Comparison of ENCODE assay signal across 15 mouse cellular contexts in the genomic region with DNA sequence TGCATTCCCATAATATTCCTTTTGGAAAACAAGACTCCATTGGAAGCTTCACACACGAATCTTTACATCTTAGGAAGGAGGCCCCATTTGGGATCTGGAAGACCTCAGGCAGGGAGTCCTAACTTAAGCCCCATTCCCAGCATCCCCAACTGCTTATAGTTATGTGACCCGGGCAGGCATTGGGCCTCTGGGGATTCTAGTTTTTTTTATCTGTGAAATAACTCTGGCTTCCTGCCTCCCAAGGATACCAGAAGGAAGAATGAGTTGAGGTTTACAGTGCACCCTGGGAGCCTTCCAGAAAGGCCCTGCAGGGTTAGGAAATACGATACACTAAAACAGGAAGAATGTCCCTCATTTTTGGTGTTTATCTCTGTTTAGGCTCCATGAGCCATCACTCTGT. TPM values are rescaled to one million over a fixed set of nuclear protein-coding genes. Genes with fewer than 3 reads are reported as not detected.
A peak's percentile ranks its signal among the peaks of the same experiment; 100 is the strongest.
DNase-seq lines count a peak whose midpoint lies in the region; ATAC-seq and TF ChIP-seq lines count a peak whose summit lies in the region.
"Had no signal": no experiment of that assay in that cellular context is flagged by ENCODE, and none has a peak within 500 bp of the region (broad histone marks: within the 10 kb centered on the region; RNA-seq: fewer than 3 reads in every experiment).

No protein-coding gene starts in this region.

- no peak overlapping the region for H3K4me2 ChIP-seq in liver, embryonic 11.5 days
- H3K4me2 ChIP-seq in embryonic facial prominence, embryonic 14.5 days (ENCODE audit: low read depth, low read length) = no peak overlapping the region
- no peak overlapping the region for H3K4me2 ChIP-seq in stomach, embryonic 16.5 days (ENCODE audit: low read depth, low read length)
- H3K4me2 ChIP-seq: forebrain, embryonic 12.5 days had no signal

- no peaks in the 10 kb centered on the region for H3K27me3 ChIP-seq in liver, embryonic 11.5 days (replicated peaks; ENCODE audit: control insufficient read depth, insufficient read depth, low read length)
- H3K27me3 ChIP-seq in embryonic facial prominence, embryonic 14.5 days (replicated peaks; ENCODE audit: control insufficient read depth, insufficient read depth, low read length) = no peaks in the 10 kb centered on the region
- H3K27me3 ChIP-seq in stomach, embryonic 16.5 days (ENCODE audit: control insufficient read depth, insufficient read depth, low read length) = no peaks in the 10 kb centered on the region
- H3K27me3 ChIP-seq: forebrain, embryonic 12.5 days; Patski had no signal

- H3K4me3 ChIP-seq in liver, embryonic 11.5 days (ENCODE audit: low read depth, low read length) = no peak overlapping the region
- no peak overlapping the region for H3K4me3 ChIP-seq in embryonic facial prominence, embryonic 14.5 days (ENCODE audit: low read depth, low read length)
- no peak overlapping the region for H3K4me3 ChIP-seq in stomach, embryonic 16.5 days (replicated peaks; ENCODE audit: low read length)
- H3K4me3 ChIP-seq in layer of hippocampus, adult 2 months = no peak overlapping the region
- H3K4me3 ChIP-seq: forebrain, embryonic 12.5 days; midbrain, embryonic 10.5 days had no signal

- no peak for ATAC-seq in liver, embryonic 11.5 days (replicated peaks; ENCODE audit: low FRiP score)
- no peak for ATAC-seq in embryonic facial prominence, embryonic 14.5 days (ENCODE audit: low read depth)
- peak; percentile 60; the same call in 1 of the 2 replicates for ATAC-seq in stomach, embryonic 16.5 days (ENCODE audit: insufficient read depth, low FRiP score)
- ATAC-seq: CD4-positive, CD25-positive, alpha-beta regulatory T cell, adult 4 months; Patski had no signal

- no peak for TF ChIP-seq CTCF in layer of hippocampus, adult 2 months (conservative IDR thresholded peaks at IDR 0.05)

- 48% methylated on average over 3 of the region's 3 CpGs for WGBS in liver, embryonic 11.5 days
- WGBS in embryonic facial prominence, embryonic 14.5 days = 14% methylated on average over 3 of the region's 3 CpGs
- 22% methylated on average over 3 of the region's 3 CpGs for WGBS in stomach, embryonic 16.5 days

- peak; percentile 7 for DNase-seq in liver
- no peak for DNase-seq in liver, embryonic 11.5 days (ENCODE audit: low spot score)
- peak; percentile 57 for DNase-seq in embryonic facial prominence, embryonic 14.5 days (ENCODE audit: low spot score)
- DNase-seq in kidney, adult 9 months = peak; percentile 30
- DNase-seq in layer of hippocampus, adult 2 months (ENCODE audit: low spot score in 2 of 2) = no peak
- DNase-seq in B cell, adult 2 months = no peak
- DNase-seq: cerebellum, adult 18-20 months; thymus, adult 18-20 months had no signal

- no peak overlapping the region for H3K9ac ChIP-seq in liver, embryonic 11.5 days (ENCODE audit: low read depth, low read length)
- no peak overlapping the region for H3K9ac ChIP-seq in embryonic facial prominence, embryonic 14.5 days (ENCODE audit: low read depth, low read length)
- H3K9ac ChIP-seq in stomach, embryonic 16.5 days (ENCODE audit: low read length) = no peak overlapping the region
- H3K9ac ChIP-seq: forebrain, embryonic 12.5 days; liver, embryonic 14.5 days had no signal

- no peak overlapping the region; the same call in 1 of the 2 replicates for H3K27ac ChIP-seq in liver, embryonic 11.5 days (ENCODE audit: low read depth, low read length)
- H3K27ac ChIP-seq in embryonic facial prominence, embryonic 14.5 days (replicated peaks; ENCODE audit: low read depth, low read length) = no peak overlapping the region
- H3K27ac ChIP-seq in stomach, embryonic 16.5 days (ENCODE audit: low read length) = peak overlapping the region; percentile 87
- no peak overlapping the region for H3K27ac ChIP-seq in layer of hippocampus, adult 2 months
- H3K27ac ChIP-seq: forebrain, embryonic 12.5 days; liver, embryonic 14.5 days; midbrain, embryonic 10.5 days had no signal

- H3K36me3 ChIP-seq in liver, embryonic 11.5 days (ENCODE audit: control insufficient read depth, insufficient read depth, low read length) = no peaks in the 10 kb centered on the region
- no peaks in the 10 kb centered on the region for H3K36me3 ChIP-seq in embryonic facial prominence, embryonic 14.5 days (ENCODE audit: control insufficient read depth, insufficient read depth, low read length)
- no peaks in the 10 kb centered on the region for H3K36me3 ChIP-seq in stomach, embryonic 16.5 days (ENCODE audit: control insufficient read depth, insufficient read depth, low read length)
- H3K36me3 ChIP-seq: forebrain, embryonic 12.5 days; midbrain, embryonic 10.5 days had no signal

- no peaks in the 10 kb centered on the region; the same call in 1 of the 2 replicates for H3K4me1 ChIP-seq in liver, embryonic 11.5 days (replicated peaks; ENCODE audit: control insufficient read depth, insufficient read depth, low read length)
- peaks cover 12% of the 10 kb centered on the region; the same call in 1 of the 2 replicates for H3K4me1 ChIP-seq in embryonic facial prominence, embryonic 14.5 days (ENCODE audit: control insufficient read depth, insufficient read depth, low read length)
- peaks cover 15% of the 10 kb centered on the region for H3K4me1 ChIP-seq in stomach, embryonic 16.5 days (ENCODE audit: control insufficient read depth, insufficient read depth, low read length)

- no peaks in the 10 kb centered on the region for H3K9me3 ChIP-seq in liver, embryonic 11.5 days (ENCODE audit: control insufficient read depth, low read length)
- H3K9me3 ChIP-seq in embryonic facial prominence, embryonic 14.5 days (ENCODE audit: control insufficient read depth, low read length) = no peaks in the 10 kb centered on the region
- 0 out of 2 replicates have a peak, but pooled peaks cover 3% of the 10 kb centered on the region for H3K9me3 ChIP-seq in stomach, embryonic 16.5 days (replicated peaks; ENCODE audit: control insufficient read depth, low read length)
- H3K9me3 ChIP-seq: forebrain, embryonic 12.5 days; midbrain, embryonic 10.5 days had no signal

RNA-seq across cellular contexts. Expression of gene Ccdc3, which starts 8.5 kb away (rescaled TPM):
- 21.7 and 22.5 TPM in 2 replicates for polyA plus RNA-seq in liver, embryonic 11.5 days (2014; fragmentation: Nextera tagmentation; extraction: Ambion mirVana)
- polyA plus RNA-seq in embryonic facial prominence, embryonic 14.5 days (2014; fragmentation: Nextera tagmentation; extraction: Ambion mirVana) = 25.8 and 25.9 TPM in 2 replicates
- polyA plus RNA-seq in stomach, embryonic 16.5 days (2015; fragmentation: Nextera tagmentation; extraction: Ambion mirVana) = 20.7 and 21.2 TPM in 2 replicates
- total RNA-seq in layer of hippocampus, adult 2 months (2021) = 10 to 100 TPM; 10.0 to 12.6 TPM
- total RNA-seq: hematopoietic stem cell, adult 5-6 weeks had no signal
- polyA plus RNA-seq: CD4-positive, CD25-positive, alpha-beta regulatory T cell, adult 4 months had no signal

Comparison
In these comparisons a context has a peak if more than half of its experiments do, and no peak if none do; other contexts are left out.
1. DNase-seq: peak in liver (single experiment), embryonic facial prominence, embryonic 14.5 days (single experiment) and kidney, adult 9 months (single experiment); none in liver, embryonic 11.5 days (single experiment), layer of hippocampus, adult 2 months (0 of 2) and B cell, adult 2 months (0 of 2).